Mouse (Mus musculus) kidney, postnatal 10 days (tissue): ENCODE data around the gene Kazn.

Experiments
- DNase-seq: peaks from one replicate; pipeline ENCODE4 v3.0.0; 2021; ENCODE audit warnings: mixed read lengths

Gene Kazn

GRCm38 (mm10) chr4:142240874-142241273, 1.7 kb upstream of the Kazn start:
- no peak for DNase-seq

DNA sequence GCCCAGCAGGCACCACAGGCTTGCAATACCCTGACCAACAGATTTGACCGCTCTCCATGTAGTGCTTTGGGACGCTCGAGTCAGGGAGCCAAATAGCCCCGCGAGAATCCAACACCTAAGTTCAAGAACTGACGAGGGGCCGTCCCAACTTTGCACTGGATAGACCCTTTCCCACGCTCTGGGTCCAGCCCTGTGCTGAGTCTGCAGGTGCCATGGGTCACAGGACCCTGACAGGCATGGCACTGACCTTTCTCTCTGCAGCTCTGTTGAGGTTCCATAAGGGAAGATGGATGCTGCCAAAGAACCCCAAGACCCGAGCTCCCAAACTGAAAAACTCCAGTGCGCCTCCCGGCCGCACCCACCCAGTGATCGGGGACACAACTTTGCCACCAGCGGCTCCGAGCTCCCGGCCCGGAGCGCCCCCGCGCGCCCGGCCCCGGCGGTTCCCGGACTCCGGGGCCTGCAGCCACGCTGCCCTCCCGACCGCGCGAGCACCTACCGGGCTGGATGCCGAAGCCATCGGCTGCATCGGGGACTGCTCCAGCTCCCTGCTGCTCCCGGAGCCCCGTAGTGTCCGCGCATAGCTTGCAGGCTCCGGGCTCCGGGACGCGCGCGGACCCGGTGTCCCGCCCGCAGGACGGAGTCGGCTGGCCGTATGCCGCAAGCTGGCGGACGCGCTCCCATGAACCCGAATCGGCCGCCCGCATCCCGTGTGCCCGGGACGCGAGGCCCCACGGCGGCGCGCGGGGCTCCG, 538 bp downstream of the Kazn start:
- DNase-seq, result peak; percentile 85

DNA sequence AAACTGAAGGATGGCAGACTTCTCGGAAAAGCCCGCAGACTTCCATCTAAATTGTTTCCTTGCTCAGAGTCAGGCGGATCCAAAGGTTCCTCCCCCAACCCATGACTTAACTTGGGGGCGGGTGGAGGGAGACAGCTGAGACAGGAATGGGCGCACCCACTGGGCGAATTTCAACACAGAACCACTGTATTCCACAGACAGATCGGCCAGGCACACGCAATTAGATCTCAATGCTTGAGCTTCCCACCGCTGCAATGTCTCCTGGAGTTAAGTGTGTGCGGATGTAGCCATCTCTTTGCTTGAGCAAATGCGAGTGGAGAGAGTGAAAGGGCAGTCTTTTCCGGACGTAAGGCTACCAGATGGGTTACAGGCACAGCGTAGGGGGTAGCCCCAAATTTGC, 1.2 kb downstream of the Kazn start:
- DNase-seq, result peak; percentile 68

- DNase-seq, result no peak
These were observed 2.5 kb downstream of the Kazn start for GRCm38 (mm10) chr4:142236681-142237080.

DNA sequence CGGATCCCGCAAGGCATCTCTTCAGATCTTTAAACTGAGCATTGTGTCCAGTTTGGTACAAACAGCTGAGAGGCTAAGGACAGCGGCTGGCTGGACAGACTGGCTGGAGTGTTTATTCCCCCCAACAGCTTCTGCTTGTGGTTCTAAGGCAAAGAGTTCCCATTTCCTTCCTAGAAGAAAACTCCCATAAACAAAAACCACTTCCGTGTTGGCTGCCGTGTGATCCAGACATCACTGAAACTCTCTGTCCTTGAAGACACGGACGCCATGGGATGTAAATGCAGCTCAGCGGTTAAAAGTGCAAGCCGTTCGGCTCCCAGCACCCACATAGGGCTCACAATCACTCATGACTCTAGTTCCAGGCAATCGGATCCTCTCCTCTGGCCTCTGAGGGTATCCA, 3.8 kb downstream of the Kazn start:
- no peak for DNase-seq

DNA sequence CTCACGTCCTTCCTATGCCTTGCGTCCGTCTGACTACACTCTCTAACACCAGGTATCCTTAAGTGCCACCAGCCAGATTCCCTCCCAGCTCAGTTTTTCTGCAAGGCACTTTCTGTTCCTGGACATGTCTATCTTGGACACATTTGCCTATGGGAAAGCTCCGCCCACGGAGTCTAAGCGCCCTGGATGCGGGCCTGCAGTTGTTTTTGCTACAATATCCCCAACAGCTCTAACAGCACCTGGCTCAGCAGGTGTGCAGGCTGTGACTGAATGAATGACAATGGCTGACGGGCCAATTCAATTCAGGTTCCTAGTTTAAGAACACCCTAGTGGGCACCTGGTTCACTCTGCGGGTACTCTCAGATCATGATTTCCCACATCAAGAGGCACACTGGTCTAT, 4.4 kb downstream of the Kazn start:
- DNase-seq, result no peak

GRCm38 (mm10) chr4:142228821-142229575, 10.2 kb downstream of the Kazn start:
- DNase-seq, result peak; percentile 62

DNA sequence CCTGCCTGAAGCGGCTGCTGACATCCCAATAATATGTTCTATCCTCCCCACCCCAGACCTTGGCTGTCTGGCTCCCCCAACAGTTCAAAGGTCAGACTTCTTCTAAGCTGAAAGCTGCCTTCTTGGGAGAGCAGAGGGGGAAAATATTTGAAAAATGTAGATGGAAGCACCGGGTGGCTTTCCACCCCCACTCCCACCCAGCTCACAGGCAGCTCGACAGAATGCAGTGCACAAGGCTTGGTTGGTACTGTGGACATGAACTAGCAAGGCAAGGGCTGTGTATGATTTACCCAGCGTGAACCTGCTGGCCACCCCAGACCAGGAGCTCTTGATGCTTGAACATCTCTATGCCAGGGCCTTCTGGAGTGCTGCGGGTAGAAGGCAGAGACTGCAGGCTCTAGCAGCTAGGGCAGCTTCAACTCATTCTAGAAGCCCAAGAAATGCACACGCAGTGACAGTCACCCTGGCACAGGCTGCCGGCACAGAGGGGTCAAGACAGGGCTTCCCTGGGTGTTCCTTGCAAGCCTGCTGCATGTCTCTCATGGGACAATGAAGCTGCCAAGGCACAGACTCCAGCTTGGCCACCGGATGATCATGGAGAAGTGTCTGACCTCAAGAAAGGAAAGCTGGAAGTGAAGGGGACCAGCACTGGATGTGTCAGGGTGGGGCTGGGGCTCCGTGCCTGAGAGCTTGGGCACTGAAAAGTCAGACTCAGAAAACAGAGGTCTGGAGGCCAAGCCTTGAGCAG, 15.1 kb downstream of the Kazn start:
- DNase-seq, result peak; percentile 70

GRCm38 (mm10) chr4:142222385-142222784, 16.8 kb downstream of the Kazn start:
- no peak for DNase-seq

DNA sequence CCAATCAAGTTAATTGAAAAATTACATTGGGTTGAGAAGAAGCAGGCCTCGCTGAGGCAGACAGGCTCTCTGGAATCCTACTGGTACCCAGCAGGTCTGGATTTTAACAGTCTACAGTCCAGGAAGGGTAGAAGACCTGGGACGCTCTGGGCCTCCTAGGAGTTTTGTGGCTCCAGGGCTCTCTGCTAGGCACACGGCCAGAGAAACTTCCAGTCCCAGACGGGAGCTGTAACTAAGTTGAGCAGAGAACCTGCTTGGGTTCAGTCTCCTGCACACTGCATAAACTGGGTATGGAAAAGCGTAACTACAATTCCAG, 17.5 kb downstream of the Kazn start:
- no peak for DNase-seq

- DNase-seq, result peak; percentile 90
These were observed 18.0 kb downstream of the Kazn start for GRCm38 (mm10) chr4:142221025-142221756.

- peak; percentile 19 for DNase-seq
These were observed 20.2 kb downstream of the Kazn start for GRCm38 (mm10) chr4:142218997-142219396.

- peak; percentile 46 for DNase-seq
These were observed 22.2 kb downstream of the Kazn start for GRCm38 (mm10) chr4:142217048-142217447.

GRCm38 (mm10) chr4:142215760-142216159, 23.4 kb downstream of the Kazn start:
- DNase-seq, result peak; percentile 22

DNA sequence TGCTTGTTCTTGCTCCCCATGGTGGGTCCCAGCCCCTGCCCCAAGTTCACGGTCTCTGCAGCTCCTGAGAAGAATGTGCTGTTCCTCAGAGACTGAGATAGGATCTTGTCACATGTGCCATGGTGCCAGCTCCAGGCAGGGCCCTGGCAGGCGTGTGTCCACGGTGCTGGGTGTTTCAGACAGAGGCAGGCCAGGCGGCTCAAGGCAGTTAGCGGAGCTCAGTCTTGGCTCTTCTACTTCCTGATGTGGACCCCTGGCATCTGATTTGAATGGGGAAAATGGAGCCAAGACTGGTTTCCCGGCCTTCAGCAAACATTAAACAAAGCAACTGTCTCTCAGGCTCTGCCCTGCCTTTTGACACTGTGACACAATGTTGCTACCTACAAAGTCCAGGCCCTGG, 24.7 kb downstream of the Kazn start:
- DNase-seq, result peak; percentile 42

DNA sequence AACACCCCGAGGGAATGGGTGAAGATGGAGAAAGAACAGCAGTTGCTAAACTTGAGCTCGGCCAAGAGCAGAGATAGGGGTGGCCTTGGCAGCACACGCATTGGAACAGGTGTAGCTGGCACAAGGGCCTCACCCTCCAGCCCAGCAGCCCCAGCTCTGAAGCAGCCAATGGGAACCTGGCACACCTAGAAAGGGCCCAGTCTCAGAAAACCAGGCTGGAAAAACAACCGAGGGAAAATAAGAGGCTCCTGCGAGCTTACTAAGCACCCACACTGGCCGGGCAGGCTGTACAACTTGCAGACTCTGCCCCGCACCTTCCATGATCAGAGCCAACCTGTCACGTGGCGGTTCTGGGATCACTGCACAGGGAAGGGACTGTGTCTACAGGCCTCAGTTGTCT, 26.8 kb downstream of the Kazn start:
- peak; percentile 65 for DNase-seq

DNA sequence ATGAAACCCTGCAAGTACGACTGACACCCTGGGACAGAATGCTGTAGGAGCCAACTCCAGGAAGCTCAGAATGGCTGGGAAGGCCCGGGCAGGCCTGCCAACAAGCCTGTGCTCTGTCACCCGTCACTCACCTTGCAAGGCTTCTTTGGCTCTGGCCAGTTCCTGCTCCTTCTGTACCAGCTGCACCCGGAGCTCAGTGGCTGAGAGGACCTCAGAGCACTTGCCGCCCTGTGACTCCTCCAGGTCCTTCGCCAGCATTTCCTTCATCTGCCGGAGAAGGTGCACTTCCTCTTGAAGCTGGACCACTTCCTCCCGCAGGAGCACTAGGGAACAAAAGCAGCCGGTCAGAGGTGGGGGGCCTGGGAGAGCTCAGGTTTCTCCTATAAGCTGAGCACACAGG, 29.3 kb downstream of the Kazn start:
- peak; percentile 58 for DNase-seq

- DNase-seq, result no peak
These were observed 29.7 kb downstream of the Kazn start for GRCm38 (mm10) chr4:142209476-142209875.

GRCm38 (mm10) chr4:142205693-142206092, 33.5 kb downstream of the Kazn start:
- no peak for DNase-seq

DNA sequence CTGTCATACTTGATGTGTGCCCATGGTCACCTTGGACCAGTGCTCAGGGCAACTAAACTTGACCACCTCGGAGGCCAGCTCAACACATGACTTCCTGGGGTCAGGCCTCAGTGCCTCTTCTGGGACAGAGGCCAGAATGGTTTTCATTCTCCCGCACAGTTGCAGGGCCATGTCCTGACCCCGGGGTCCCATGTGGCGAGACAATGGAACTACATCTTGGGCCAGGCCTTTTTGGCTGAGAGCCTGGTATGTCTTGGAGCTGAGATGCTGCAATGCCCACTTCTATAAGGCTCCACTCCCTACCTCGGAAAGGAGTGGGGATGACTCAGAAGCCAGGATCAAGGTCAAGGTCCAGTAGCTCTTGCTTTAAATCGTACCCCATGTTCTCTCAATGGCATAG, 42.6 kb downstream of the Kazn start:
- DNase-seq, result peak; percentile 74

DNA sequence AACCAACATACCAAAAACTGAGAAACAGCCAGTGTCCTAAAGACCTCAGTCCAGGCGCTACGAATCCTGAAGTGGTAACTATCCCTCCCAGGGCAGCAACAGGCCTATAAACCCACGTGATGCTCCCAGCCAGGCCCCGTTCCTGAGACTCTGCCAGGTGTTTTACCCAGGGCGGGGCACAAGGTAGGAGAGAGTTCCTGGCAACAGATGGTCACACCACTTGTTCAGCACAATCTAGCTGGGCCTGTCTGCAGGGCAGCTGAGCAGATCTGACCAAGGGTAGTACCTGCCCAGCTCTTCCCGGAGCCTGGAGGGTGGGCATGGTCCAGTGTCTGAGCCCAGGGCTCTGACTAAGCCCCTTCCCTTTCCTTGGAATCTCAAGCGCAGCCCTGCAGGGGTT, 45.4 kb downstream of the Kazn start:
- peak; percentile 76 for DNase-seq

- peak; percentile 63 for DNase-seq
These were observed 46.0 kb downstream of the Kazn start for GRCm38 (mm10) chr4:142193151-142193578.

- no peak for DNase-seq
These were observed 49.2 kb downstream of the Kazn start for GRCm38 (mm10) chr4:142189960-142190359.
